Mouse (Mus musculus) gastrocnemius, adult 2 months (tissue): ENCODE measurements around the gene Gm20388. TPM values are rescaled to one million over a fixed set of nuclear protein-coding genes. Genes with fewer than 3 reads are reported as not detected.

Experiments
- DNase-seq: peaks from one replicate; pipeline ENCODE4 v3.0.0; 2022
- H3K27ac ChIP-seq: fragments of 200-600 bp; 2 replicates; pipeline ENCODE4 v1.8.1; 2022; ENCODE audit warnings: mild to moderate bottlenecking
- H3K4me3 ChIP-seq: fragments of 200-600 bp; 2 replicates; pipeline ENCODE4 v1.8.1; 2022; ENCODE audit warnings: mild to moderate bottlenecking, moderate library complexity
- CTCF ChIP-seq: fragments of 200-600 bp; IDR thresholded peaks from 2 replicates; pipeline ENCODE4 v1.8.1; 2022; ENCODE audit warnings: antibody characterized with exemption, mild to moderate bottlenecking, moderate library complexity
- intact Hi-C: fragments of 180-260 bp; cut with DNase I; formaldehyde crosslinking; loops from one replicate; pipeline ENCODE4 v1.15.1; 2025
- total RNA-seq, 2 experiments: library from RNA; stranded (reverse); gene quantifications; 2 replicates each; pipeline ENCODE4 v1.2.3; 2021

Gene Gm20388
- total RNA-seq, 2 experiments from 2014 or later = 6.1 to 15.0 TPM

DNA sequence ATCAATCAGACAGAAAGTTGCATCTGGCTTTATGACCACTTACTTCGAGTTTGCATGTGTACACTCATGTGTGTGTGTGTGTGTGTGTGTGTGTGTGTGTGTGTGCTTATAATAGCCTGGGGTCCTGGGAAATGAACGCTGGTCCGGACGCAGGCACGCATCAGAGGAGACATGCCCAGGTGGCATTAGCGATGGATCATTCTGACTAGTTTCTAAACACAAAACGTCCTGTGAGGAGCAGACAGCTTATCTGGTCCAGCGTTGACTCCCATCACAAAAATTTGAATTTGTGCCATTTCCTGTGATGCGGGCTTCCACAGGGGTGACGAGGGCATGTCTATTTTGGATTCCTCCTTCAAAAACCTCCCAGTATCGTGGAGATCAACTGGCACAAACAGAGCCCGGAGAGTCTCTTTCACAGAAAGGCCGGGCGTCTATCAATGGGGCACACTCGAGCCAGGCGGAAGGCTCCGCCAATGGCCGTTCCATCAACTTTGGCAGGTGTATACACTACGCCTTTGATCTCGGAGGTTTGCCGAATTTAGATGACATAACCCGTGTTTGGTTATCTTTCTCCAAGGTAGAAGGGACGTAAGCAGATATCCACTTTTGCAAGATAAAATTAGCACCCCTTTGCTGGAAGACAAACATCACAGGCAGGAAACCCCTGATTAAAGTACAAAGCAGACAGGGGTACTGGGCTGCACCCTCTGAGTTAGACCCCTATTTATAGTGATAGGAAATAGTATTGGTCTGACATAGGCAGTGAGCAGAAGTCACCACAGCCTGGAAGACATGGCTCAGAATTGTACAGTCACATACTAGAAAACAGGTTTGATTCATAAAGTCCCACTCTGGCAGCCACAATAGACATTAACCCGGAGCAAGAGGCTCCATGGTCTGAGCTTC, 965.6 kb downstream of the Gm20388 start:
- intact Hi-C loops = no loop called here
- no peak for DNase-seq
- no peak overlapping the region for H3K4me3 ChIP-seq
- no peak for TF ChIP-seq CTCF
- H3K27ac ChIP-seq = no peak overlapping the region

DNA sequence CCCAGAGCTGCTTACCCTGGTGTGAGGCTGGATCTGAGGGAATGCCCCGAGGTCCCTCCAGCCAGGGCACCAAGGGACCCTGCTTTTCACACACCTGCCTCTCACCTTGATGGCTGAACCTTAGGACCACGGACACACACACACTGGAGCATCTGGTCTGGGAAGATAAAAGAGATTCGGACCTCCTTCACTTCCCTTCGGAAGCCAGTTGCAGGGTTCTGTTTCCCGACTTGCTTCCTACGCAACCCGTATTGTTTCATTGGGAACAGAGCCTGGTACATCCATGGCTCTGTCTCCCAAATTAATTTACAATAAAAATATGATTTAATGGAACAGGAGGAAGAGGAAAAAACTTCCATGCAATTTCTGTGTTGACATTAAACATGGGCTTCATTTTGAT, 966.4 kb downstream of the Gm20388 start:
- Histone ChIP-seq H3K27ac (no peak overlapping the region), H3K4me3 (no peak overlapping the region)
- intact Hi-C loops = no loop called here
- no peak for DNase-seq
- no peak for TF ChIP-seq CTCF

- intact Hi-C loops = no loop called here
- TF ChIP-seq CTCF = no peak
- Histone ChIP-seq H3K4me3 (no peak overlapping the region), H3K27ac (no peak overlapping the region)
- no peak for DNase-seq
Measured at GRCm38 (mm10) chr8:120879928-120880327, 969.3 kb downstream of the Gm20388 start.

- intact Hi-C loops = no loop called here
- no peak overlapping the region for H3K4me3 ChIP-seq
- no peak overlapping the region for H3K27ac ChIP-seq
- TF ChIP-seq CTCF = no peak
- no peak for DNase-seq
Measured at GRCm38 (mm10) chr8:120881634-120882033, 971.0 kb downstream of the Gm20388 start.

DNA sequence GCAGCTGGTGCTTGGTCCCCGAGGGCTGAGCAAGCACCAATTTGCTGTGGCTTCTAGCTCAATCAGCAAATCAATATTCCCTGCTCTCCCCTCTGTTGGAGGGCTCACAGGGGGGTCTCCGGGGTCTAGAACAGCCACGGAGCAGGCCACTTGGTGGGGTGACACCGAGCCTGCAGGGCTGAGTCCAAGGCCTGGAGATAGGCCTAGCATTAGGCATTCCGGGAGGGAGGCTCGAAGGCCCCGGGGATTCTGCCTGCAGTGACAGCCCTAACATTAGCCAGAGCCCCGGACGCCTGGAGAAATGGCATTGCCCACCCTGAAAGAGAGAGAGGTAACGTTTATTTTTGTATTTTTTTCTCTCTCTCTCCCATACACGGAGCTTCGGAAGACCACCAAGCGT, 972.0 kb downstream of the Gm20388 start:
- intact Hi-C loops = no loop called here

DNA sequence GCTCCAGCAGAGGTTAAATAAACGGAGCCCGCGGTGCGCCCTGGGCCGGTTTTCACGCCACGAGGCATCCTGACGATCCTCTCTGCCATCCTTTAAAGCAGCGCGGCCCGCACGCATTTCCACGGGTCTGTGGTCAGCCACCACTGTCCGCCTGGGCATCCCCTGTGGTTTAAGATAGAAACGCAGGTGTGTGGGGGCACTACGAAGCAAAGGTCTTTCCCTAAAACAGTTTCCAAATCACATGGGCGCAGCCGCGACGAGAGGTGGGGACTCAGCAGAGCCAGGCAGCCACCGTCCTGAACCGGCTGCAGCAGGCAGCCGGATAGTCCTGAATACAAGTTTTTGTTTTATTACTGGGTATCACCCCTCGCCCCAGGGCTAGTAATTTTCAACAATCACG, 972.7 kb downstream of the Gm20388 start:
- no peak for DNase-seq
- Histone ChIP-seq H3K4me3 (no peak overlapping the region), H3K27ac (no peak overlapping the region)
- intact Hi-C loops = no loop called here
- no peak for TF ChIP-seq CTCF

More for the DNA sequence above, 972.0 kb downstream of the Gm20388 start:
- no peak for TF ChIP-seq CTCF
- no peak overlapping the region for H3K4me3 ChIP-seq
- no peak overlapping the region for H3K27ac ChIP-seq
- no peak for DNase-seq

DNA sequence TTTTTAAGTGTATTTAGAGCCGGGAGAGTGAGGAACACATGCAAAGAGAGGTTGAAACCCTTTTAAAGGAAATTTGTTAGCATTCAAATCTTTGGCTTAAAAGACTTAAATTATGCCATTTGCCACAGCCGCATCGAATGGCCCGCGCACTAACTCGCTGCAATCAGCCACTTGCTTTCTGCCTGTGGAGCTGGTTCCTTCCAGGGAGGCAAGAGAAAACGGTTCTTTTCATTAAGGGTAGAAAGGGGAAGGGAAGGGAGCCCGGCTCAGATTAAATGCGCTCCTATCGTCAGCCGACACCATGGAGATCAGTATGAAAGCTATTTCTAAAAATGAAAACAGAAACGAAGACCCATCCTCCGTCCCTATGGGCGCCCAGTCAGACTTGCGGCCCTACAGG, 973.2 kb downstream of the Gm20388 start:
- Histone ChIP-seq H3K27ac (no peak overlapping the region), H3K4me3 (no peak overlapping the region)
- intact Hi-C loops = no loop called here
- TF ChIP-seq CTCF = no peak
- no peak for DNase-seq

GRCm38 (mm10) chr8:120884881-120885280, 974.2 kb downstream of the Gm20388 start:
- Histone ChIP-seq H3K27ac (no peak overlapping the region), H3K4me3 (no peak overlapping the region)
- DNase-seq = no peak
- no peak for TF ChIP-seq CTCF
- intact Hi-C loops = no loop called here

GRCm38 (mm10) chr8:120887254-120887653, 976.6 kb downstream of the Gm20388 start:
- no peak for DNase-seq
- Histone ChIP-seq H3K27ac (no peak overlapping the region), H3K4me3 (no peak overlapping the region)
- peak; percentile 48 for TF ChIP-seq CTCF
- intact Hi-C loops = no loop called here

DNA sequence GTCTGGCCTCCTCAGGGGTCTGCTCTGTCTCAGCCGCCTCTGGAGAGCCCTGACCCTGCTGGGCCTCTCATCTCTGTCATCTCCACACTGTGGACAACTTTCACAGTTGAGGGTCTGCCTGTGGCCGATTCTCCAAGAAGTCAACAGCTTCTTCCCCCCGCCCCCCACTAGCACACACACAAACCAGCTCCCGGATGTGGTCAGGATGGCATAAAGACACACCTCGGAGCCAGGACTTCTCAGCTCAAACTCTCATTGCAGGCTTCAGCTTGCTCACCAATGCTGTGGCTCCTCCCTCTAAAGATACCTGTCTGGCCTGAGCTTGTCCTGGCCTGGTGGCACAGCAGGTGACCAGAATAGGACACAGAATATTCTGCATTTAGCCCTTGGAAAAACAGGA, 977.4 kb downstream of the Gm20388 start:
- no peak overlapping the region for H3K27ac ChIP-seq
- TF ChIP-seq CTCF = no peak
- H3K4me3 ChIP-seq = no peak overlapping the region
- DNase-seq = no peak
- intact Hi-C loops = no loop called here

GRCm38 (mm10) chr8:120889189-120889588, 978.5 kb downstream of the Gm20388 start:
- no peak overlapping the region for H3K4me3 ChIP-seq
- H3K27ac ChIP-seq = no peak overlapping the region
- TF ChIP-seq CTCF = no peak
- intact Hi-C loops = no loop called here
- no peak for DNase-seq

DNA sequence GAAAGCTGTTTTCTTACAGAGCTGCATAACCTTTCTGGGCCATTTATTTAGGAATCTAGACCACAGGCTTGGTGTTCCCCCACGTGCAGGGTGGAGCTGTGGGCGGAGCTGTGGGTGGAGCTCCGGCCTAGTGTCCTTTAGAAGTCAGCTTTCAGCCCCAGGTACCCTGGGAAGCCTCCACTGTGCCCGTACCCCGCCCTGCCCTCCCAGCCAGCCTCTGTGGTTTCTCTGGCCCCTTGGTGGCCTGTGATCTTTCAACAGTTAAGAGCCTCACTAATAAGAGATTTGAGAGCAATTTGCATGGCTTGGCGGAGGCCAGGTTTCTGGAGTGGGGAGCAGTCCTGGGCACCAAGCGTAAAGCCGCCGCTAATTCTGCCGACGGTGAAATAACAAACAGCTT, 979.4 kb downstream of the Gm20388 start:
- intact Hi-C loops = no loop called here

DNA sequence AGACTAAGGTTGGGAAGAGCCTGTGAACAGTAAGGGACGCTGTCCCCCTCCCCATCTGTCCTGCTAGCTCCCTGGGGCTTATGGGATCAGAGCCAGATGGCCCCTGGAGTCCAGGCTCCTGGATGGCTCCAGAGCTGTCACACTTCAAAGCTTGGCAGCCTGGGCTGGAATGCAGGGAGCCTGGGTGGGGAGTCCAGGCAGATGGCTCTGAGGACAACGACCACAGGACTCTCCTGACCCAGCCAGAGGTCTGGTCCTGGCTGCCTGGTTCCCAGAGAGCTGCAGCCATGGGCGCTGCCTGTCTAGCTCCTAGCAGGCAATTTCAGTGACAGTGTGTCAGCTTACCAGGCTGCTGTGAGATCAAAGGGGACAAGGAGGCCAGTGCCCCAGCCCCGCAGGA, 984.4 kb downstream of the Gm20388 start:
- Histone ChIP-seq H3K27ac (no peak overlapping the region), H3K4me3 (no peak overlapping the region)
- no peak for DNase-seq
- no peak for TF ChIP-seq CTCF
- intact Hi-C loops = no loop called here

More for the DNA sequence above, 979.4 kb downstream of the Gm20388 start:
- no peak for TF ChIP-seq CTCF
- no peak for DNase-seq
- no peak overlapping the region for H3K27ac ChIP-seq
- H3K4me3 ChIP-seq = no peak overlapping the region

DNA sequence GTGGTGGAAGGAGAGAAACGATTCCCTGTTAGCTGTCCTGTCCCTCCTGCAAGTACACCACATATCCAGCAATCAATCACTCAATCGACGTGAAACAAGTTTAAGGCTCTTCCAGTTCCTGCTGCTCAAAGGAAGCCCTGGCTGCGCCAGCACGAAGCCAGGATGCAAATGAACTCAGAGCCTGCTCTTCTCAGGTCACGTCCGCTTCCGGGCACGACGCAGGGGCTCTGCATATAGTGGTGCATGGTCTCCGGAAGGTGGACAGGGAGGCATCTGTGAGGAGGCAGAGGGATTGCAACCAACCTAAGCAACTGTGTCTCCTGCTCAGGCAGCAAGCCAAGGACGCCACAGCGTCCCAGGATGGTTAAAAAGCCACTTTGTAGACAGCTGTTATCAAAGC, 985.0 kb downstream of the Gm20388 start:
- no peak for DNase-seq
- no peak overlapping the region for H3K4me3 ChIP-seq
- intact Hi-C loops = no loop called here
- no peak overlapping the region for H3K27ac ChIP-seq
- no peak for TF ChIP-seq CTCF
